Mouse (Mus musculus) spleen, postnatal 0 days (tissue): ENCODE measurements around the gene Fabp2. TPM values are rescaled to one million over a fixed set of nuclear protein-coding genes. Genes with fewer than 3 reads are reported as not detected.

ENCODE experiments used
- polyA plus RNA-seq: library from polyadenylated mRNA; unstranded; fragments of >200 nt; fragmentation: Nextera tagmentation; extraction: Ambion mirVana; gene quantifications from 2 replicates; pipeline ENCODE4 v1.2.1, GENCODE M21; 2015

The Fabp2 gene
- 0.17 TPM in 1 of 2 replicates, not detected in the other for polyA plus RNA-seq

GRCm38 (mm10) chr3:122894772-122895171 is at the start of gene Fabp2:
Fabp2 (plus strand) TSS chr3:122895072.

GRCm38 (mm10) chr3:122919260-122919659 is 24.4 kb downstream of the Fabp2 start, which contains the start of gene Gm10959:
Gm10959 (minus strand) TSS chr3:122919360.

GRCm38 (mm10) chr3:122924009-122924914 is 29.4 kb downstream of the Fabp2 start, which contains the start of gene 1810037I17Rik:
1810037I17Rik (plus strand) TSS chr3:122924203.

Other genes starting within 250 kb of the Fabp2 start
- 1.3 and 1.8 TPM in 2 replicates for gene Pde5a, start 166.1 kb upstream of the Fabp2 start, polyA plus RNA-seq
- gene Gm10959, start 24.3 kb downstream of the Fabp2 start, polyA plus RNA-seq, result not detected in 2 replicates
- 125 and 151 TPM in 2 replicates for gene 1810037I17Rik, start 29.1 kb downstream of the Fabp2 start, polyA plus RNA-seq
- 3.5 and 4.9 TPM in 2 replicates for gene Usp53, start 89.4 kb downstream of the Fabp2 start, polyA plus RNA-seq
- gene Myoz2, start 139.9 kb downstream of the Fabp2 start, polyA plus RNA-seq, result not detected in 2 replicates